Mouse (Mus musculus): ENCODE measurements around the gene Gm49450. TPM values are rescaled to one million over a fixed set of nuclear protein-coding genes. Genes with fewer than 3 reads are reported as not detected.
A peak's percentile ranks its signal among the peaks of the same experiment; 100 is the strongest.

Gene Gm49450
- polyA plus RNA-seq, 1 experiment from 2014 or later: not detected

- H3K4me3 ChIP-seq: no peak overlapping the region
- H3K27me3 ChIP-seq: peaks cover 49% of the 10 kb centered on the region
- peaks cover 30% of the 10 kb centered on the region for H3K4me1 ChIP-seq (replicated peaks)
- H3K36me3 ChIP-seq: no peaks in the 10 kb centered on the region
- H3K9ac ChIP-seq: no peak overlapping the region
- peak; percentile 52; the same call in 1 of the 2 replicates for ATAC-seq (ENCODE audit: low FRiP score, low read depth)
- WGBS: 42% methylated on average over 6 of the region's 6 CpGs
- no peak overlapping the region for H3K4me2 ChIP-seq
- H3K27ac ChIP-seq (replicated peaks): no peak overlapping the region
- H3K9me3 ChIP-seq: no peaks in the 10 kb centered on the region
These were observed 61.3 kb downstream of the Gm49450 start for GRCm38 (mm10) chr15:98891907-98892606.

- 8% methylated on average over 19 of the region's 19 CpGs for WGBS
- H3K4me1 ChIP-seq (replicated peaks): peaks cover 30% of the 10 kb centered on the region
- H3K9me3 ChIP-seq: no peaks in the 10 kb centered on the region
- peaks cover 42% of the 10 kb centered on the region for H3K27me3 ChIP-seq
- no peak overlapping the region for H3K4me2 ChIP-seq
- no peaks in the 10 kb centered on the region for H3K36me3 ChIP-seq
- H3K27ac ChIP-seq (replicated peaks): no peak overlapping the region
- H3K4me3 ChIP-seq: no peak overlapping the region
- no peak overlapping the region for H3K9ac ChIP-seq
- no peak for ATAC-seq (ENCODE audit: low FRiP score, low read depth)
These were observed 62.1 kb downstream of the Gm49450 start for GRCm38 (mm10) chr15:98891198-98891742.

GRCm38 (mm10) chr15:98887526-98887925 is 65.8 kb downstream of the Gm49450 start:
- WGBS: 83% methylated on average over 7 of the region's 7 CpGs
- ATAC-seq (ENCODE audit: low FRiP score, low read depth): no peak
- H3K9ac ChIP-seq: no peak overlapping the region
- 0 out of 2 replicates have a peak, but pooled peaks cover 3% of the 10 kb centered on the region for H3K4me1 ChIP-seq (replicated peaks)
- H3K36me3 ChIP-seq: no peaks in the 10 kb centered on the region
- no peak overlapping the region for H3K27ac ChIP-seq (replicated peaks)
- H3K27me3 ChIP-seq: peaks cover 6% of the 10 kb centered on the region; the same call in 1 of the 2 replicates
- no peak overlapping the region for H3K4me2 ChIP-seq
- no peak overlapping the region for H3K4me3 ChIP-seq
- no peaks in the 10 kb centered on the region for H3K9me3 ChIP-seq

- H3K9ac ChIP-seq: no peak overlapping the region
- H3K4me3 ChIP-seq: no peak overlapping the region
- no peak overlapping the region for H3K4me2 ChIP-seq
- 70% methylated on average over 8 of the region's 8 CpGs for WGBS
- peaks cover 3% of the 10 kb centered on the region; the same call in 1 of the 2 replicates for H3K4me1 ChIP-seq (replicated peaks)
- no peak for ATAC-seq (ENCODE audit: low FRiP score, low read depth)
- peaks cover 4% of the 10 kb centered on the region; the same call in 1 of the 2 replicates for H3K27me3 ChIP-seq
- no peaks in the 10 kb centered on the region for H3K36me3 ChIP-seq
- H3K27ac ChIP-seq (replicated peaks): no peak overlapping the region
- no peaks in the 10 kb centered on the region for H3K9me3 ChIP-seq
These were observed 66.5 kb downstream of the Gm49450 start for GRCm38 (mm10) chr15:98886667-98887387.

- Histone ChIP-seq H3K4me3 (no peak overlapping the region), H3K9ac (no peak overlapping the region), H3K27me3 (no peaks in the 10 kb centered on the region), H3K4me2 (no peak overlapping the region), H3K36me3 (no peaks in the 10 kb centered on the region), H3K4me1 (replicated peaks) (peaks cover 21% of the 10 kb centered on the region), H3K27ac (replicated peaks) (no peak overlapping the region), H3K9me3 (no peaks in the 10 kb centered on the region)
- 50% methylated on average over 1 of the region's 1 CpGs for WGBS
- ATAC-seq (ENCODE audit: low FRiP score, low read depth): no peak
These were observed 69.2 kb downstream of the Gm49450 start for GRCm38 (mm10) chr15:98884106-98884505.

- H3K4me1 ChIP-seq (replicated peaks): peaks cover 24% of the 10 kb centered on the region
- no peak overlapping the region for H3K9ac ChIP-seq
- no peaks in the 10 kb centered on the region for H3K36me3 ChIP-seq
- no peaks in the 10 kb centered on the region for H3K27me3 ChIP-seq
- H3K4me2 ChIP-seq: no peak overlapping the region
- no peak for ATAC-seq (ENCODE audit: low FRiP score, low read depth)
- H3K27ac ChIP-seq (replicated peaks): no peak overlapping the region
- no peak overlapping the region for H3K4me3 ChIP-seq
- H3K9me3 ChIP-seq: no peaks in the 10 kb centered on the region
These were observed 69.7 kb downstream of the Gm49450 start for GRCm38 (mm10) chr15:98883661-98884060.

Other genes starting within 250 kb of the Gm49450 start
- 6.8 TPM in 2 replicates for gene Ccdc65, start 245.3 kb downstream of the Gm49450 start, polyA plus RNA-seq (2015; fragmentation: Nextera tagmentation; extraction: Ambion mirVana)
- gene Fkbp11, start 225.4 kb downstream of the Gm49450 start, polyA plus RNA-seq (2015; fragmentation: Nextera tagmentation; extraction: Ambion mirVana): 5.7 TPM in 2 replicates
- 100.0 and 107 TPM in 2 replicates for gene Arf3, start 190.3 kb downstream of the Gm49450 start, polyA plus RNA-seq (2015; fragmentation: Nextera tagmentation; extraction: Ambion mirVana)
- not detected in 2 replicates for gene Wnt10b, start 175.4 kb downstream of the Gm49450 start, polyA plus RNA-seq (2015; fragmentation: Nextera tagmentation; extraction: Ambion mirVana)
- 1.9 and 2.5 TPM in 2 replicates for gene Wnt1, start 163.7 kb downstream of the Gm49450 start, polyA plus RNA-seq (2015; fragmentation: Nextera tagmentation; extraction: Ambion mirVana)
- 0.34 and 0.48 TPM in 2 replicates for gene Ddn, start 144.1 kb downstream of the Gm49450 start, polyA plus RNA-seq (2015; fragmentation: Nextera tagmentation; extraction: Ambion mirVana)
- 73.4 and 75.3 TPM in 2 replicates for gene Prkag1, start 122.0 kb downstream of the Gm49450 start, polyA plus RNA-seq (2015; fragmentation: Nextera tagmentation; extraction: Ambion mirVana)
- 10.6 and 11.4 TPM in 2 replicates for gene Kmt2d, start 82.3 kb downstream of the Gm49450 start, polyA plus RNA-seq (2015; fragmentation: Nextera tagmentation; extraction: Ambion mirVana)
- gene Rhebl1, start 59.0 kb downstream of the Gm49450 start, polyA plus RNA-seq (2015; fragmentation: Nextera tagmentation; extraction: Ambion mirVana): 32.1 and 34.5 TPM in 2 replicates
- gene Dhh, start 55.0 kb downstream of the Gm49450 start, polyA plus RNA-seq (2015; fragmentation: Nextera tagmentation; extraction: Ambion mirVana): 1.9 and 2.5 TPM in 2 replicates
- gene Lmbr1l, start 35.3 kb downstream of the Gm49450 start, polyA plus RNA-seq (2015; fragmentation: Nextera tagmentation; extraction: Ambion mirVana): 26.8 and 29.3 TPM in 2 replicates
- 1,411 and 1,419 TPM in 2 replicates for gene Tuba1b, start 19.0 kb downstream of the Gm49450 start, polyA plus RNA-seq (2015; fragmentation: Nextera tagmentation; extraction: Ambion mirVana)
- gene Tuba1a, start 152 bp upstream of the Gm49450 start, polyA plus RNA-seq (2015; fragmentation: Nextera tagmentation; extraction: Ambion mirVana): 14,750 and 15,534 TPM in 2 replicates
- 22.5 and 25.3 TPM in 2 replicates for gene Tuba1c, start 76.3 kb upstream of the Gm49450 start, polyA plus RNA-seq (2015; fragmentation: Nextera tagmentation; extraction: Ambion mirVana)
- 57.5 and 89.3 TPM in 2 replicates for gene Prph, start 101.6 kb upstream of the Gm49450 start, polyA plus RNA-seq (2015; fragmentation: Nextera tagmentation; extraction: Ambion mirVana)
- 8.5 and 10.1 TPM in 2 replicates for gene Troap, start 121.0 kb upstream of the Gm49450 start, polyA plus RNA-seq (2015; fragmentation: Nextera tagmentation; extraction: Ambion mirVana)
- gene C1ql4, start 134.3 kb upstream of the Gm49450 start, polyA plus RNA-seq (2015; fragmentation: Nextera tagmentation; extraction: Ambion mirVana): 6.4 and 7.8 TPM in 2 replicates
- 1.1 and 1.3 TPM in 2 replicates for gene Dnajc22, start 139.6 kb upstream of the Gm49450 start, polyA plus RNA-seq (2015; fragmentation: Nextera tagmentation; extraction: Ambion mirVana)
- 32.3 and 34.9 TPM in 2 replicates for gene Spats2, start 172.4 kb upstream of the Gm49450 start, polyA plus RNA-seq (2015; fragmentation: Nextera tagmentation; extraction: Ambion mirVana)